Comparison of ENCODE assay signal across 9 mouse cellular contexts in the genomic region with DNA sequence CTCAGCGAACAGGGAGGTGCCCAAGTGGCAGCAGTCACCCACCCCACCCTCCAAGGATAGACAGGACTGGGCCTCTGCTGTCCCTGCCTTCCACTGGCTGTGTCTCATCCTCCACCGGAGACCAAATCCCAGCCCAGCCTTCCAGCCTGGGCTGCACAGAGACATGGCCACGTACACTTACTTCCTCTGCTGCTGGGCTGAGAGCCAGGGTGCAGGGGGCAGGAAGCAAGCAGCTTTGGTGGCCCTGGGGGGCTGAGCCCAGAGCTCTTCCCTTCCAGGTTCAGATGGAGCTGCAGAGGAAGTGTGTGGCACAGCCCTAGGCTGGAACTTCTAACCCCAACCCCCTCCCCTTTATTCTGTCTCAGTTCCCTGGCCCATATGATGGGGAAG. TPM values are rescaled to one million over a fixed set of nuclear protein-coding genes. Genes with fewer than 3 reads are reported as not detected.
DNase-seq lines count a peak whose midpoint lies in the region; ATAC-seq and TF ChIP-seq lines count a peak whose summit lies in the region.
"Had no signal": no experiment of that assay in that cellular context is flagged by ENCODE, and none has a peak within 500 bp of the region (broad histone marks: within the 10 kb centered on the region; RNA-seq: fewer than 3 reads in every experiment).

No protein-coding gene starts in this region.

- 43% methylated on average over 3 of the region's 3 CpGs for WGBS in lung, adult 2 months
- 59% methylated on average over 3 of the region's 3 CpGs for WGBS in heart, embryonic 12.5 days
- 48% methylated on average over 3 of the region's 3 CpGs for WGBS in kidney, postnatal 0 days

- peak; percentile 60 to 65 for DNase-seq in lung, adult 18-20 months
- DNase-seq in lung, adult 2 months, result no peak
- peak; percentile 71 for DNase-seq in kidney, postnatal 0 days (ENCODE audit: low spot score)
- peak; percentile 77 to 89 for DNase-seq in lung, postnatal 4 days
- no peak for DNase-seq in frontal cortex, adult 2 months (ENCODE audit: extremely low spot score in 1 of 2, low spot score in 1 of 2)
- no peak for DNase-seq in Muller cell, postnatal 12 days (ENCODE audit: inconsistent ontology term)
- no peak for DNase-seq in yolk sac, embryonic 10.5 days (ENCODE audit: low spot score)

- ATAC-seq in heart, embryonic 12.5 days (ENCODE audit: insufficient number of reproducible peaks, low FRiP score), result peak; percentile 41; the same call in 1 of the 2 replicates
- no peak for ATAC-seq in kidney, postnatal 0 days (replicated peaks; ENCODE audit: low FRiP score, low read depth)

- no peaks in the 10 kb centered on the region for H3K9me3 ChIP-seq in heart, embryonic 12.5 days (replicated peaks)
- no peaks in the 10 kb centered on the region for H3K9me3 ChIP-seq in kidney, postnatal 0 days (replicated peaks; ENCODE audit: low read length)

- H3K4me3 ChIP-seq in lung, adult 2 months (replicated peaks; ENCODE audit: extremely low read depth, low read depth, low read length), result no peak overlapping the region
- H3K4me3 ChIP-seq in heart, embryonic 12.5 days, result no peak overlapping the region
- no peak overlapping the region for H3K4me3 ChIP-seq in kidney, postnatal 0 days (replicated peaks; ENCODE audit: low read depth, low read length)

- peak overlapping the region; percentile 53 for H3K9ac ChIP-seq in heart, embryonic 12.5 days
- H3K9ac ChIP-seq in kidney, postnatal 0 days (ENCODE audit: low read depth, low read length), result 0 out of 2 replicates have a peak overlapping the region, but pooled peaks have one; percentile 23

- H3K36me3 ChIP-seq in heart, embryonic 12.5 days, result peaks cover 62% of the 10 kb centered on the region
- 0 out of 2 replicates have a peak, but pooled peaks cover 6% of the 10 kb centered on the region for H3K36me3 ChIP-seq in kidney, postnatal 0 days (ENCODE audit: insufficient read depth, low read length)

- TF ChIP-seq CTCF in lung, adult 2 months (IDR thresholded peaks at IDR 0.05; ENCODE audit: insufficient read depth, low read length), result no peak
- TF ChIP-seq CTCF in kidney, postnatal 0 days (IDR thresholded peaks at IDR 0.05; ENCODE audit: low read depth), result no peak

- peaks cover 9% of the 10 kb centered on the region for H3K4me1 ChIP-seq in lung, adult 2 months (ENCODE audit: control insufficient read depth, insufficient read depth, low read length)
- H3K4me1 ChIP-seq in heart, embryonic 12.5 days (replicated peaks), result peaks cover 74% of the 10 kb centered on the region
- H3K4me1 ChIP-seq in kidney, postnatal 0 days (replicated peaks; ENCODE audit: insufficient read depth, low read length), result peaks cover 15% of the 10 kb centered on the region; the same call in 1 of the 2 replicates

- no peak overlapping the region for H3K4me2 ChIP-seq in heart, embryonic 12.5 days
- H3K4me2 ChIP-seq in kidney, postnatal 0 days (ENCODE audit: low read length), result no peak overlapping the region

- H3K27ac ChIP-seq in heart, embryonic 12.5 days (ENCODE audit: poor library complexity, severe bottlenecking), result peak overlapping the region; percentile 82
- H3K27ac ChIP-seq in kidney, postnatal 0 days, result peak overlapping the region; percentile 37; the same call in 1 of the 2 replicates

- TF ChIP-seq POLR2A in lung, adult 2 months (IDR thresholded peaks at IDR 0.05; ENCODE audit: borderline replicate concordance, extremely low read depth, low read depth, low read length), result no peak

- peaks cover 8% of the 10 kb centered on the region; the same call in 1 of the 2 replicates for H3K27me3 ChIP-seq in heart, embryonic 12.5 days (replicated peaks)
- H3K27me3 ChIP-seq in kidney, postnatal 0 days (ENCODE audit: insufficient read depth, low read length), result no peaks in the 10 kb centered on the region

RNA-seq across cellular contexts. Expression of a gene that starts 29.4 kb away (rescaled TPM):
- polyA plus RNA-seq in lung, adult 2 months (2012; rRNA removed), result not detected in 2 replicates
- not detected in 2 replicates for polyA plus RNA-seq in heart, embryonic 12.5 days (2016; fragmentation: Nextera tagmentation; extraction: Ambion mirVana)
- not detected in 2 replicates for polyA plus RNA-seq in kidney, postnatal 0 days (2015; fragmentation: Nextera tagmentation; extraction: Ambion mirVana)
- 4.8 TPM in 2 replicates for polyA plus RNA-seq in frontal cortex, adult 2 months (2012; rRNA removed)
- polyA plus RNA-seq: G1E had no signal

RNA-seq across cellular contexts. Expression of a gene that starts 45.3 kb away (rescaled TPM):
- polyA plus RNA-seq in lung, adult 2 months (2012; rRNA removed), result 26.8 and 29.1 TPM in 2 replicates
- polyA plus RNA-seq in heart, embryonic 12.5 days (2016; fragmentation: Nextera tagmentation; extraction: Ambion mirVana), result 41.4 and 43.0 TPM in 2 replicates
- 33.7 and 35.1 TPM in 2 replicates for polyA plus RNA-seq in kidney, postnatal 0 days (2015; fragmentation: Nextera tagmentation; extraction: Ambion mirVana)
- 35.1 and 36.1 TPM in 2 replicates for polyA plus RNA-seq in frontal cortex, adult 2 months (2012; rRNA removed)

RNA-seq across cellular contexts. Expression of a gene that starts 49.2 kb away (rescaled TPM):
- 32.0 and 38.4 TPM in 2 replicates for polyA plus RNA-seq in lung, adult 2 months (2012; rRNA removed)
- 8.0 and 9.2 TPM in 2 replicates for polyA plus RNA-seq in heart, embryonic 12.5 days (2016; fragmentation: Nextera tagmentation; extraction: Ambion mirVana)
- 1.4 and 2.3 TPM in 2 replicates for polyA plus RNA-seq in kidney, postnatal 0 days (2015; fragmentation: Nextera tagmentation; extraction: Ambion mirVana)
- 26.0 and 36.1 TPM in 2 replicates for polyA plus RNA-seq in frontal cortex, adult 2 months (2012; rRNA removed)

Comparison
In these comparisons a context has a peak if more than half of its experiments do, and no peak if none do; other contexts are left out.
1. DNase-seq: peak in lung, adult 18-20 months (2 of 2), kidney, postnatal 0 days (single experiment) and lung, postnatal 4 days (2 of 2); none in lung, adult 2 months (single experiment), frontal cortex, adult 2 months (0 of 2), Muller cell, postnatal 12 days (single experiment) and yolk sac, embryonic 10.5 days (single experiment).